Mouse (Mus musculus): ENCODE data around the gene Rps27.

DNA sequence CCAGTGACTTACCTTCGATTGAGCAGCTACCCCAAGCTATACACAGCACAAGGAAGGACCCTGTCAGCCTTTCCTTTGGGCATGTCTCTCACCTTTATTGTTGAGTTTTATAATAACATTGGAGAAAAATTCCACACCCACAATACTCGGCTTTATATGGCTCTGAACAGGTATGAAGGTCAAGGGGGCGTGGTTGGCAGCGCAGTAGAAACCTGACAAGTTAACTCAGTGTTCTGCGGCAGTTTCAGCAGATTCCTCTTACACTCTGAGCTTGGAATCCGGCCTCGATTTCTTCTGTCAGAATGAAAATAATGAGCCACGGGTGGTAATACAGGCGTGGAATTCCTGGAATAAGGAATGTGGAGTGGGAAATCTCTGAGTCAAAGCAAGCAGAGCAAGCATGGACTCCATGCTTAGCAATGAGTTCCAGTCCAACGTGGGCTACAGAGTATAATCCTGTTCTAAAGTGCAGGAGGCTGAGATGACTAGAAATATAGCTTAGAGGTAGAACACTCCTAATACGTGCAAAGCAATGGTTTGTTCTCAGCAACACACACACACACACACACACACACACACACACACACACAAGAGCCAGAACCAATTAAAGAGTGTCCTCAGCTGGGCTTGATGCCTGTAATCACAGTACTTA is 22.5 kb downstream of the Rps27 start:
- TF ChIP-seq ZKSCAN1 (IDR thresholded peaks at IDR 0.05; ENCODE audit: borderline replicate concordance, low read depth, low read length) (no peak), POLR2A (IDR thresholded peaks at IDR 0.05; ENCODE audit: low read depth, low read length) (no peak), MAFK (IDR thresholded peaks at IDR 0.05; ENCODE audit: insufficient replicate concordance, low read length) (no peak), ZNF384 (IDR thresholded peaks at IDR 0.05; ENCODE audit: low read depth, low read length) (no peak), CTCF (conservative IDR thresholded peaks at IDR 0.05 in 1 of 2, IDR thresholded peaks at IDR 0.05 in 1 of 2; ENCODE audit: low read depth in 2 of 2, low read length in 2 of 2) (no peak), MEF2A (IDR thresholded peaks at IDR 0.05; ENCODE audit: borderline replicate concordance, low read depth, low read length) (no peak), IRF4 (IDR thresholded peaks at IDR 0.05; ENCODE audit: low read depth, low read length) (no peak), UBTF (IDR thresholded peaks at IDR 0.05; ENCODE audit: low read depth, low read length) (no peak)
